Comparison of ENCODE assay signal across 28 mouse cellular contexts in genomic region chr16:52536278-52536677, GRCm38 (mm10).
"Had no signal": no experiment of that assay in that cellular context is flagged by ENCODE, and none has a peak within 500 bp of the region (broad histone marks: within the 10 kb centered on the region; RNA-seq: fewer than 3 reads in every experiment).

No protein-coding gene starts in this region.

- H3K27ac ChIP-seq: embryonic facial prominence, embryonic 10.5 days; embryonic facial prominence, embryonic 12.5 days; embryonic facial prominence, embryonic 13.5 days; embryonic facial prominence, embryonic 15.5 days; forebrain, embryonic 10.5 days; forebrain, embryonic 12.5 days; forebrain, embryonic 13.5 days; forebrain, embryonic 15.5 days; gastrocnemius, adult 2 months had no signal

- H3K4me2 ChIP-seq: embryonic facial prominence, embryonic 12.5 days; embryonic facial prominence, embryonic 13.5 days; embryonic facial prominence, embryonic 15.5 days; forebrain, embryonic 12.5 days; forebrain, embryonic 13.5 days; forebrain, embryonic 15.5 days had no signal

- H3K4me3 ChIP-seq: embryonic facial prominence, embryonic 10.5 days; embryonic facial prominence, embryonic 12.5 days; embryonic facial prominence, embryonic 13.5 days; embryonic facial prominence, embryonic 15.5 days; erythroblast, embryonic 14.5 days; forebrain, embryonic 10.5 days; forebrain, embryonic 12.5 days; forebrain, embryonic 13.5 days; forebrain, embryonic 15.5 days; gastrocnemius, adult 2 months had no signal

- H3K9me3 ChIP-seq: embryonic facial prominence, embryonic 10.5 days; embryonic facial prominence, embryonic 12.5 days; embryonic facial prominence, embryonic 13.5 days; embryonic facial prominence, embryonic 15.5 days; forebrain, embryonic 10.5 days; forebrain, embryonic 12.5 days; forebrain, embryonic 13.5 days; forebrain, embryonic 15.5 days had no signal

- H3K27me3 ChIP-seq: embryonic facial prominence, embryonic 12.5 days; embryonic facial prominence, embryonic 13.5 days; embryonic facial prominence, embryonic 15.5 days; forebrain, embryonic 12.5 days; forebrain, embryonic 13.5 days; forebrain, embryonic 15.5 days had no signal

- DNase-seq: cerebellum, adult 18-20 months; cerebellum, adult 2 months; cerebellum, adult 8-10 months; cerebellum, adult 9-10 months; cerebellum, adult 9-11 months; cerebellum, postnatal 10 days; cerebellum, postnatal 14 days; cerebellum, postnatal 25 days; cerebellum, postnatal 36 days; embryo, embryonic 11 days; forebrain, postnatal 0 days; gastrocnemius, adult 2 months; gastrocnemius, postnatal 10 days; gastrocnemius, postnatal 14 days; gastrocnemius, postnatal 25 days; gastrocnemius, postnatal 36 days; heart, adult 11 months had no signal

- H3K36me3 ChIP-seq: embryonic facial prominence, embryonic 10.5 days; embryonic facial prominence, embryonic 12.5 days; embryonic facial prominence, embryonic 13.5 days; embryonic facial prominence, embryonic 15.5 days; forebrain, embryonic 10.5 days; forebrain, embryonic 12.5 days; forebrain, embryonic 15.5 days had no signal

- H3K9ac ChIP-seq: embryonic facial prominence, embryonic 12.5 days; embryonic facial prominence, embryonic 13.5 days; embryonic facial prominence, embryonic 15.5 days; forebrain, embryonic 12.5 days; forebrain, embryonic 13.5 days; forebrain, embryonic 15.5 days; forebrain, postnatal 0 days had no signal

- H3K4me1 ChIP-seq: embryonic facial prominence, embryonic 10.5 days; embryonic facial prominence, embryonic 12.5 days; embryonic facial prominence, embryonic 13.5 days; embryonic facial prominence, embryonic 15.5 days; forebrain, embryonic 10.5 days; forebrain, embryonic 12.5 days; forebrain, embryonic 13.5 days; forebrain, embryonic 15.5 days had no signal

- ATAC-seq: forebrain, embryonic 13.5 days; forebrain, embryonic 14.5 days; forebrain, embryonic 15.5 days; forebrain, embryonic 16.5 days; forebrain, postnatal 0 days had no signal
